Mouse (Mus musculus) neural tube, embryonic 10.5 days (tissue): ENCODE data around the gene Gdf5.
"Not testable (repeated sequence)": the region's sequence is repeated elsewhere in the genome, so short reads cannot be mapped to it uniquely, and the experiment has no call there.

ENCODE experiments used
- DNase-seq: peaks from one replicate; pipeline ENCODE4 v3.0.0-alpha.2; 2017; ENCODE audit warnings: low spot score; ENCODE audit errors: extremely low spot score

Gene Gdf5

GRCm38 (mm10) chr2:155941697-155942442 lies 3.3 kb downstream of the Gdf5 start:
- DNase-seq, result no peak

- DNase-seq, result no peak
These were observed 4.5 kb downstream of the Gdf5 start, which contains the start of gene Gm15557 for GRCm38 (mm10) chr2:155940681-155941080. TSS of gene Gm15557 (plus strand) at chr2:155940728.

GRCm38 (mm10) chr2:155939897-155940529 lies 5.2 kb downstream of the Gdf5 start:
- DNase-seq, result no peak

DNA sequence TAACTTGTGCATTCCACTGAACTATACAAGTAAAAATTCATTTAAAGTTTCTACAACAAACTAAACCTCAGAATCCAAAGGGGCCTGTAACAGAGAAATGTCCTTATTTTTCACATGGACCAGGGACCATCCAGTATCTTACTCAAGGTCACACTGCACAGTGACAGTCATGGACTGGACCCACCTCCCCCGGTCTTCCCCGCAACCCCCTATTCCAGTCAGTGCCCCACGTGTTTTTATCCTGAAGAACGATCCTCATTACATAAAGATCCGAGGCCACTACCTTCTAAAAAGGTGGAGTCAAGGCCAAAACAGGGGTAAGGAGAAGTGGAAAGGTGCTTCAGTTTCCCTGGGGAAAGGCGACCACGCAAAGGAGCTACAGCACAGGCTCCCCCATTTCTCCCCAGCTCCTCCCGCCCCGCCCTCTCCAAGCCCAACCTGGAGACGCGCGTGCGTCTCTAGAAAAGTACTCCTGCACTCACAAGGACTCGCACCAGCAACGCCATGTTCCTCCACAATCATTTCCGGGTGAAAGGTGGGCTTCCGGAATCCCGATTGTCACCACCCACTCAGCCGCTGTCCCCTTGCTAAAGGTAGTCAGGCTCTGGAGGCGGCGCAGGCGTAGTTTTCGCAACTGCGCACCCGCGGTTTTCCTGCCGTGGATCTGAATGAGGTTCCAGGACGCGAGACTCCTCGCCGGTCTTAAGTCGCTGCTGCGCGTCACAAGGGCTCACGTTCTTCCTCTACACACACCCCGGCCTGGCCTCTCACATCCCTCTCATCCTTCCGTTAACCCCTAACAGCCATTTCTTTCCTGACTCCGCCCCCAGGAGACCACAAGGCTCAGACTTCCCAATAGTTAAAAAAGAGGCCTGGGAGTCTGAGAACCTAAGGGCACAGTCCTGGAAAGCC lies 15.4 kb downstream of the Gdf5 start, which contains the start of gene Uqcc1:
TSS of gene Uqcc1 (minus strand) at position 780 of the 912 bp plus-strand sequence.
- DNase-seq, result peak; percentile 92

DNA sequence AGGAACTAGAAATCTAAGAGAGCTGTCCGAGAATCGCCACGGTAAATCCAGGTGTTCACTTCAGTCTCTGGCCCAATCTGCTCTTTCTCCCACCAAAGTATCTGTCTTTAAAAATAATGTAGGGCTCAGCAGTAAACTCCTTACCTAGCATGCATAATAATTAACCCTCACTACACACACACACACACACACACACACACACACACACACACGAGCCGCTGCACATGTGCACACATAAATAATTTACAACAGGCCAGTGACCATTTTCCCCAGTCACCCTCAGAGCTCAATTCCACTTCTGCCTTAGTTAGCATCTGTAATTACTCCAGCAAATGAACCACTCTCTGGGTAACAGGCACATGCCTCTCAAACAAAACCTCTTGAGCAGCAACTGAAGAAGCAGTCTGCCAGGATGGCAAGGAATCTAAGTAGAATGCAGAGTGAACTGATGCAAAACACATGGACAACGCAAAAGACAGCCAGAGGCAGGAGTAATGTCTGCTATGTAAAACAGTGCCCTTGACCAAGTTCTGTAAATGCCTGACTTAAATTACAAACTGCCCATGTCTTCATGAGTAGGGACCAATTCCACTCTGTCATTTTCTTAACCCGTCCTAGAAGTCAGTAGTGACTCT lies 16.3 kb downstream of the Gdf5 start:
- DNase-seq, result no peak

- DNase-seq, result not testable (repeated sequence)
These were observed 20.0 kb downstream of the Gdf5 start for GRCm38 (mm10) chr2:155925213-155925612.

DNA sequence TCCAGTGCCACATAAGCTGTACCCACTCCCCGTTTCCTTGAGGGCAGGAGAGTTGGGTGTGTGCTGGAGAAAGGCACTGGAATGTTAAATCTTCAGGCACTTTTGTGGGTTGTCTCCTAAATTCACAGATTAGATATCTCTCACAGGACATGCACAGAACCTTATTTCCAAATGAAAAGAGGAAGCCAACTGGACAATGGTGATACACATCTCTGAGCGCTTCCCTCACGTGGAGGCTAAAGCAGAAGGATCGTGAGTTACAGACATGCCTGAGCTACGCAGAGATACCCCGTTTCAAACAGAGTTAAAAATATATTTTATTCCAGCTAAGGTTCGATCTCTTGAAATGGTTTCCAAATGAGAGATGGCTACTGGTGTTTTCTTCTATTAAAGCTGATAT lies 22.0 kb downstream of the Gdf5 start:
- DNase-seq, result no peak

GRCm38 (mm10) chr2:155914684-155915083 lies 30.5 kb downstream of the Gdf5 start:
- DNase-seq, result no peak

GRCm38 (mm10) chr2:155903632-155904008 lies 41.5 kb downstream of the Gdf5 start:
- no peak for DNase-seq

GRCm38 (mm10) chr2:155902989-155903631 lies 42.1 kb downstream of the Gdf5 start:
- no peak for DNase-seq

- no peak for DNase-seq
These were observed 50.0 kb downstream of the Gdf5 start for GRCm38 (mm10) chr2:155895046-155895735.

DNA sequence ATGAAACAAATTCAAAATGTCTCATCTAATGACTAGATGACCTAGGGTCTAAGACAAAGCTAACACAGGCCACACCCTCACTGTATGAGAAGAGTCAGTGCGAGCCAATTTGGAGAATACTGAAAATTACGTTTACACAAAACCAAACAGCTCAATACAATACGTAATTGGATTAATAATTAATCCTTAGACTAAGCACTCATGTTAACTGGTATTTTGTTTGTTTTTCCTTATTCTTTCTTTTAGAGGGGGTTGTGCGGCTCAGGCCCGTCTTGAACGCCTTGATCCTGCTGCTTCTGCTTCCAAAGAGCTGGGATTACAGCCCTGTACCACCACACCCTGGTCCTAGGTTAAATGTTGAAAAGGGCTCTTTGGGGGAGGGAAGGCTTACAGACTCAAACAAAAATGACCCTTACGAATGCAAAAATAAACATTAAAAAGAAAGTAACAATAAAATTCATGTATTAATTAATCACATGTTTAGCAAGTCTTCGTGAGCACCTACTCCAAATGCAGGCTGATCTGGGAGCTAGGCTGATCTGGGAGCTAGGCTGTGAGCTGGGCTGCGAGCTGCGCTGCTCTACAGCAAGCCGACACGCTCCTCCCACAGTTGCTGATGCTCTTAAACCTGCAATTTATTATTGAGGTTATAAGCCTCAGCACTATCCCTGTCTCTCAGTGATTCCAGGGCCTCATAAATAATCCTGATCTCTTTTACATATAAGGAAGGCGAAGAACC lies 50.7 kb downstream of the Gdf5 start:
- DNase-seq, result no peak
